Mouse (Mus musculus): ENCODE data around the gene N4bp2l1.

- TF ChIP-seq EP300 (optimal IDR thresholded peaks at IDR 0.05) (no peak), CTCF (IDR thresholded peaks at IDR 0.05; ENCODE audit: low read depth) (no peak)
Observed at GRCm38 (mm10) chr5:150614054-150614453, 17.1 kb upstream of the N4bp2l1 start.
